Mouse (Mus musculus): ENCODE data around the gene Clasp1.

The Clasp1 gene

DNA sequence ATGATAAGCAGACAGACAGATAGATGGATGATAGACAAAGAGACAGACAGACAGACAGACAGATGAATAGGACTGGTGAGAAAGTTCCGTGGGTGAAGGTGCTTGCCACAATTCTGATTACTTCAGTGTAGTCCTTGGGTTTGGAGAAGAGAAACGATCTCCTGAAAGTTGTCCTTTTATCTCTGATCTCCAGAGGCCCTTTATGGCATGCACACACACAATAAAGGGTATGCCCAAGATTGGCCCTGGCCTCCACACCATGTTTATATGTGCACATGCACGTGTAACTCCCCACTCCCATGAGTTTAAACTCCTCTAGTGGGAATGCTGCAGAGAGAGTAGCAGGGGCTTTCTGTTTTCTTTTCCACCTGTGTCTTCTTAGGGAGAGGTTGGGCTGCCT lies 14.6 kb downstream of the Clasp1 start:
- no peak for DNase-seq

DNA sequence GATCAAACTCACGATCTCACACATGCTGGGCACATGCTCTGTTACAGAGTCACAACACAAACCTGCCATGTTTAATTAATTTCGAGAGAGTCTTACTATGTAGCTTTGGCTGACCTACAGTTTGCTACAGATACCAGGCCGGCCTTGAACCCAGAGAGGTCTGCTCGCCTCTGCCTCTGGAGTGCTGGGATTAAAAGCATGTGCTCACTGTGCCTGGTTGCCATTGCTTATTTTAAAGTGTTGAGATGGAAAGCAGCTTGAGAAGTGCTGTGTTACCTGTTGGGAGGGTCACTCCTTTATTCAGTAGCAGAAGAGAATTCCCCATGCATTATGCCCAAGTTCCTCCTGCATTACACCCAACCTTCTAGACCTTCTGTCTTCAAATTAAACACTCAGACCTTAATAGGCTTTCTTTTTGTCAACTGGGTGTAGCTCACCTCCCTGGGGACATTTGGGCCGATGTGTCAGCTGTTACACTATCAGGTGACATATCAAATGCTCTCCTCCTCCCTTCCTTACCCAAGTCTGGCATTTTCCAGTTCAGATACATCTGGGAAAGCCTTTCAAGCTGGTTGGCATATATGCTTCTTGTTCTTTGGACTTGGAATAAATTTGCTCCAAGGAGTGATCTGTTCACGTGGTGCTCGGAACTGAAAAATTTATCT lies 18.9 kb downstream of the Clasp1 start:
- no peak for DNase-seq

DNA sequence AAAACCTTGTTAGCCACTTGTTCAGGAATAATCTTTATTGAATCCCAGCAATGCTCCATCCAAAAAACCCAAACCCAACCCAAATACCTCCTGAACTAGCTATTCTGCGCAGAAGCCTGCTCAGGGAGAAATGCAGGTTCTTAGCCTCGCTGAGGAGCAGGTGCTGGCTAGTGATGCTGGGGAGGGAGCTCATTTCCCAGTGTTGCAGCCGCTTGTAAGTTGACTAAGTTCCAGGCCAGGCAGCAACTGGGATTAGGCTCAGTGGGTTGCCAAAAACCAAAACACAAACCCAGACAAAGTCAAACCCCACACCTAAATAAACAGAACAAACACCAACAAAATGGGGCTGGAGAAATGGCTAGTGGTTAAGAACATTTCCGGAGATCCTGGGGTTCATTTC lies 20.4 kb downstream of the Clasp1 start:
- DNase-seq = no peak

DNA sequence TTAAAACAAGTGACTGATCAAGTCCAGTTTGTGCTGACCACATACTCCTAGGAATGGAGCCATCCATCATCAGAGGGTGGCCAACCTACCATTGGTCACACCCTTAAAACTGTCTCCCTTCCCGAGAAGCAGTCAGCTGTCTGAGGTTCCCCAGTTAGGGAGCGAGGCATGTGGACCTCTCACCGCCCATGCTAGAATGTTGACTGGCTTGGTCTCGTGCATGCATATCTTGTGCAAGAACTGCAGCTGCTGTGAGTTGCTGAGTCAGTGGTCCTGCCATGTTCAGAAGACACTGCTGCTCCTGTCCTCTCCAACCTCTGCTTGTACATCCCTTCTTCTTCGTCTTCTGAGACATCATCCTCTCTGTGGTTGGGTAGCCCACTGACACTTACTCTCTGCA lies 22.0 kb downstream of the Clasp1 start:
- no peak for DNase-seq

DNA sequence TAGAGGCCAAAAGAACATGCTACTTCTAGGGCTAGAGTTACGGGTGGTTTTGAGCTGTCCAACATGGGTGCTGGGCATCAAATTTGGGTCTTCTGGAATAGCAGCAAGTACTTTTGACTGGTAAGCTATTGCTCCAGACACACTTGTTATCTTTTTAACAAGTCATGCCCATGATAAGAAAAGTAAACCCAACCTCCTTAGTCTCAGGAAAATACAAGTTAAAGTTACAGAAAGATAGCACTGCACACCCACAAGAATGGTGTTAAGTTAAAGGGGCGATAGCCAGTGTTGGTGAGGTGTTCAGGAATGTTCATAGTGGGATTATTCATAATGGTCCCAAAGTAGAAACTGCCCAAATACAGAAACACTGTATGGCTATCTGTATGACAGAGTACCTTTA lies 24.3 kb downstream of the Clasp1 start:
- DNase-seq = no peak

DNA sequence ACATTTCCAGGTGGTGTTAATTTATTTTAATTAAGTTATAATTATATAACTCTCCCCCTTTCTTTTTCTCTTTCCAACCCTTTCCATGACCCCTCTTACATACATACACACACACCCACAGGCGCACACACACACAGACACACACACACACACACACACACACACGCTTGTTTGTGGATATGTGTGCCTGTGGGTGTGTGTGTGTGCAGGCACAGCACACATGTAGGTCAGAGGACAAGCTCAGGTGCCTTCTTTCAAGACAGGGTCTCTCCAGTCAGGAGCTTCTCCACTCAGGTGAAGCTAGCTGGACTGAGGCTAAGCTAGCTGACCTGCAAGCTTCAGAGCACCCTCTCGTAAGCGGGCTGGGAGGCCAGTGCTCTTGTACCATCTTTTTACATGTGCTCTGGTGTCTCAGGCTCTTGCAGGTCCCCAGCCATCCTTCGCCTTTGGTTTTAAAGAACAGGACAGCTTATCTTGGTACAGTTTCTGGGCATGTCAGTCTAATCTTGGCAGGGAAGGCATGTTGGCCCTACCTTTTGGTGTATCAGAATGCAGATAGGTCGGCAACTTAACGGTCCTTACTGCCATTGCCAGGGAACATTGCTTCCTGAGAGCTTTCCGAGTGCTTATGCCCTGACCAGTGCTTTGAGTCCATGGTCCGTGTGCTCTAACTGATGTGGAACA lies 28.3 kb downstream of the Clasp1 start:
- DNase-seq = no peak

DNA sequence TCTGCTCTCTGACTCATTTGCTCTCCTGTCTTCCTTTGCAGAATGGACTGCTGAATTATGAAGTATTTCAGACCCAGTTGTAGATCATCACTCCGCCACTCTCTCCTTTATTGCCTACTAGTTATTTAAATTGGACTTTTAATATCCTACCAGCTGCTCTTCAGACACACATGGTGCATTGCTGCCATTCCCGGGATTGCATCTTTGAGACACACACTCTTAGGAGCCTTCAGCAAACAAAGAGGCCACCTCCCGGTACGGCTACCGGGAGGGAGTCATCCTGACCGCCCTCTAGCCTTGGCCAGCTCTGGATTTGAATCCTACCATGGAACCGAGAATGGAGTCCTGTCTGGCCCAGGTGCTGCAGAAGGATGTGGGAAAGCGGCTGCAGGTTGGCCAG lies 30.5 kb downstream of the Clasp1 start:
- no peak for DNase-seq

DNA sequence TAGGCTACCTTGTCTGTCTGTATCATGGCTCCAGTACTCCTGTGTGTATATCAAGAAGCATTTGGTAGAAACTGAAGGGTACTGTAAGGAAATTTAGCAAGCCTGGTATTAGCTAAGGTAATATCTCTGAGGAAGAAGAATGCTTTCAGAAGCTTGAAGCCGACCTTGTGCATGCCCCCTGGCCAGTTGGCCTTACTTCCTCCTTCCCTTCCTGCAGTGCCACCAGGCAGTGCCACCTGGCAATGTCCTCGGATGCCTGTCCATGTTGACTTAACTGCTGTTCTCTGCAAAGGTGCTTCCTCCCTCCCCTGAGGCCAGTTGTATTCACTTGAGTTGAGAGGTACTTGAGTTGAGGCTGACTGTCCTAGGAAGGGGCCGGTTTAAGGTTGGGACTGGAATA lies 32.3 kb downstream of the Clasp1 start:
- DNase-seq = peak; percentile 15

DNA sequence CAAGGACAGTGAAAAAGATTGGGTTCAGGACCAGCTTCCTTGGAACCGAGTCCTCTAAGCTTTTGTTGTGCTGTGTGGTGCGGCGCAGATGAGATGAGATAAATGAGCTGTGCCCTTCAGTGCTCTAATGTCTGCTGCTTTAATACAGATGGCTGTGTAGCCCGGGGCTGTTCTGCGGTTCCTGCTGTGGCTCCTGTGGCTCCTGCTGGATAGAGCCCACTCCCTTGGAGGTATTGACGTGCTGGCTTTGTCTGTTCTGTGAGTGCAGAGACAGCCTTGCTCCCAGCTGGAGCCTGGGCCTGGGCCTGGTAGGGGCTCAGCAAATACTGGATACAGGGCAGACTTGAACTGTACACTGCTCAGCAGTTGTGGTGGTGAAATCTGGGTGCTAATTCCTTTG lies 34.0 kb downstream of the Clasp1 start:
- no peak for DNase-seq

DNA sequence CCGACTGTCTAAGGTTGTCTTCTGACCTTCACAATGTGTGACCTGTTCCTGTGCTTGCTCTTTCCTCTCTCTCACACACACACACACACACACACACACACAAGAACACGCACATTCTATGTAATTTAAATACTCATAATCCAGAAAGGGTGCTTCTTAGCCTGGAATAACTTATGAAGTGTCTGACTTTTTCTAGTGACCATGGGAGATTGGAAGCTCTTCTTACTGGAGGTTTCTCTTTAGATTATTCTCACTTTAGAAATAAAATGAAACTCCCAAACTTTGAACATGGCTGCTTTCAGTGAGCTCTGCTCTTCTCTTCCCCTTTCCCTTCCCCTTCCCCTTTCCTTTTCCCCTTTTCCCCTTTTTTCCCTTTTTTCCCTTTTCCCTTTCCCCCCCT lies 37.1 kb downstream of the Clasp1 start:
- DNase-seq = no peak

DNA sequence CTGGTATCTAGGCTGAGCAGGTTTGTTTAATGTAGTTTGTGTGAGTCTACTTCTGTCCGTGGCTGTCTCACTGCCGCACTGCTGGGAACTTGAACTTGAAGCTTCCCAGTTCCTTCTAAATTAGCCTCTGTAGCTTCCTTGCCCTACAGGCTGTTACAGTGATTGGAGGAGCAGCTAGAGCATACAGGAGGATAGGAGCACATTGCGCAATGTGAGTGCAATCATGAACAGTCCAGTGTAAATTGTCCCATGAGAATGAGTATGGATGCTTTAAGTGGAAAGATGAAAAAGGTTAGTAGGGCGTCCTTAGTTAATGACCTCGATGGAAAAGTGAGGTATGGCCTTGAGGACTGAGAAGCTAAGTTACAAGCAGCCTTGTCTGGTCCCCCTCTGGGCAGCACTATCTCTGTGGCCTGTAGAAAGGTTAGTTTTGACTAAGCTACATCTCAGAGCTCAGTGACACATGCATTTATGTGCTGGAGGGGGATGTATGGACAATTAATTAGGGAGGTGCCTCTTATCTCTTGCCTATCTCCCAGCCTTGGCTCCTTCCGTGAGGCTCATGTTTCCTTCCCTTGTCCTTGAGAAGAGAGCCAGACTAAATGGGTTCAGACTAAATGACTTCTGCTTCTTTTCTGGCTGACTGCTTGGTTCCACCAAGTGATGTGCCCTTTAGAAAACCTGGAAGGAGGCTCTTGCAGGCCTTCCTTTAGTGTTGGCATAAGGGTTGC lies 39.7 kb downstream of the Clasp1 start:
- no peak for DNase-seq

DNA sequence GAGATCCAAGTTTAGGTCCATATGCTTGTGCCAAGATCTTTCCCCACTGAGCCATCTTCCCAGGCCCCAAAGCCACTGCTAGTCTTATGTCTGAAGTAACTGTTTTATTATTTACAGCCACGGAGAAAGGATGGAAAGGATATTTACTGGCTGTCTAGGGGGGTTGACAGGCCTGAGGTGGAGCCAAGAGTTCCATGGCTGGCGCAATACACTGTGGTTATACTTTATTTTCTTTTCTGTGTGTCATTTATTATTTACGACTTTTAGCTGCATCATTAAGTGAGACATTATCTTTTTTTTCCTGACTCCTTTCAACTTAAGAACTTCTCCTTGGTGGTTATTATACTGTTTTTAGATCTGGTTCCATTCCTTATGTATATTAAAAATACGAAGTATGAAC lies 42.7 kb downstream of the Clasp1 start:
- DNase-seq = no peak

DNA sequence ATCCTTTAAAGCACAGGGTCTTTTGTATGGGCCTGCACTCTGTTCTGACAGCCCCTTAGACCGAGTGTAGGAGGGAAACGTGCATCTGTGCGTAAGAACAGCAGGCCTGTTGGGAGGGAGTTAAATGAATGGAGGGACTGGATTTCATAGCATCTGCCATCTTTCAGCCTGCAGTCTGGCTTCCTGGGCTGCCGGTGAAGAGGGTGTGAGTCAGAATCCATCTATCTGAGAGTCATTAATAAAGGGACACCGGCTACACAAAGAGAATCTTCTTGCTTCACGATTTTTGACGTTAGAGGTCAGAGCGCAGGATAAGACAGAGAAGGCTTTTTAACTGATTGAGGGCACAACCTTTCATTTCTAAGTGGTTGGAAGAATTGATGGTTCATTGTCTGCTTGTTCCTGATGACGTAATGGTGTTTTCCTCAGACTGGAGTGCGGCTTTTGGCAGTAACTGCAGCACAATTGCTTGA lies 46.2 kb downstream of the Clasp1 start:
- DNase-seq = no peak

DNA sequence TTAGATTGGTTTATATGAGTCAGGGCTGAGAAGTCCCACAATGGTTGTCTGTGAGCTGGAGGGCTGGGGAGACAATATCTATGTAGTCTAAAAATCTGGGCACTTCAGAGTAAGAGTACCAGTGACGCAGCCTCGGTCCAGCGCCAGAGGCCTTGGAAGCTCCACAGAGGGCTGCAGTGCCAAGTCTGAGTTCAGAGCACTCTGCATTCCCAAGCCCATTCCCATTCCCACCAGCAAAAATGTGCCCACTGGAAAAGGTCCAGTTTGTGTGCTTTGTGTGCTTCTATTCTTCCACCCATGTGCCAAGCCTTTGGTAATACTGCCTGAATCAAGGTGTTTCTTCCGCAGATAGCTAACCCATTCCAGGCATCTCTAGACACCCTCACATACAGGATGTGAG lies 49.0 kb downstream of the Clasp1 start:
- peak; percentile 20 for DNase-seq

DNA sequence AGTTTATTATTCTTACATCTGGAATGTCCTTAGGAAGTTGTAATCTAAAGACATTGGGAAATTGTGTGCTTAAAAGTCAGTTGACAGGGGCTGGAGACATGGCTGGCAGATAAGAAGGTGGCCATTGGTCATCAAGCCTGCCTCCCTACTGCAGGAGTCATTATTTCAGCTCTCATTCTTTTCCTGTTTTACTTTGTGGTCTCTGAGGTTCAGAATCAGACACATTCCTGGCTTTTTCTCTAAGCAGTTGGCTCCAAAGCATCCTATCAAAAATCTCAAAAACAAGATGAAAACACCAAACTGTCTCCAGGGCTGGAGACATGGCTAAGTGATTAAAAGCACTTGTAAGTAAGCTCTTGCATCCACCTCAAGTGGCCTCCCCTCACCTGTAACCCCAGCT lies 49.5 kb downstream of the Clasp1 start:
- no peak for DNase-seq

DNA sequence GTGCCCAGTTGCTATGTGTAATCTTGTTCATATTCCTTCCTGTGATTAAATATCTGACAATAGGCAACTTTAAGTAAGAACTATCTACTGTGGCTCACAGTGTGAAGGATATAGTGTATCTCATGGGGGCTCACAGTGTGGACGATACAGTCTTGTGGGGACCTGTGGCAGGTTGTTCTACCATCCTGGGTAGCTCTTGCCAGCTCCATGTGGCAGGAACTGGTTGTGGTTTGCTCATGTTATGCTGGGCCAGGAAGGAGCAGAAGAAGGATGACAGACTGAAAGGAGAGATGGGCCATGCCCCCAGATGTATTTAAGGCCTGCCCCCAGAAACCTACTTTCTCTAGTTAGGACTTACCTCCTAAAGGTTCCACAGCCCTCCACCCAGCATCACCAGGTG lies 51.7 kb downstream of the Clasp1 start:
- no peak for DNase-seq

DNA sequence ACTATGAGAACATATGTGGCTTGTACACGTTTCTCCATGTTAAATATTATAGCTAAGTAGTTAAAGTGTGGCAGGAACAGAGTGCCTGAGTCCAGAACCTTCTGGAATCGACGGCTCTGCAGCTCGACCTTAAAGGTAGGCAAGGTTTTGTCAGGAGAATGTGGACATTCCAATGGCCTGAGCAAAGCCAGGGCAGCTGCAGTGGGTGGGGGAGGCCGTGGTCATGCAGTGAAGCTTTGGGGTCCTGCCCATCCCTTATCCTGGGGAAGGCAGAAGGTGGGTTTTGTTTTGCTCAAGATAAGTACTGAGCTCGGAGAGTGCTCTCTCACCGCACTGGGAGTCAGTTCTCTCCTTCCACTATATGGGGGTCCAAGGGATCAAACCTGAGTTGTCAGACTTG lies 55.6 kb downstream of the Clasp1 start:
- DNase-seq = no peak

DNA sequence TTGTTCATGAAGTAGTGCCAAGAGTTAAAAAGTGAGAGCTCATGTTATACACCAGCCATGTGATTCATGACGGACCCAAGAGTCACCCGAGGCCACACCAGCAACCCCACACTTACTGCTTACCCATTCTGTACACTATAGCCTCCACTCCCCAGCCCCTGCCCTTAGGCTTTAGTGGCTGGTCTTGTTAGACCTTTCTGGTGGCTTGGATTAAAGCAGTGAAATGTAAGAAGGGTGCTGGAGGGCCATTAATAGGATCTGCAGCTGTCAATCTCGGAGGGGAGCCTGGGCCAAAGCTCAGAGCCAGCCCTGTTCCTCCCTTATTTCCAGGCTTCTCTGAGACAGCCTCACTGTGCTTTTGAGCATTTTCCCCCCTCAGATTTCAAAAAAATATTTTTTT lies 56.1 kb downstream of the Clasp1 start:
- DNase-seq = no peak

DNA sequence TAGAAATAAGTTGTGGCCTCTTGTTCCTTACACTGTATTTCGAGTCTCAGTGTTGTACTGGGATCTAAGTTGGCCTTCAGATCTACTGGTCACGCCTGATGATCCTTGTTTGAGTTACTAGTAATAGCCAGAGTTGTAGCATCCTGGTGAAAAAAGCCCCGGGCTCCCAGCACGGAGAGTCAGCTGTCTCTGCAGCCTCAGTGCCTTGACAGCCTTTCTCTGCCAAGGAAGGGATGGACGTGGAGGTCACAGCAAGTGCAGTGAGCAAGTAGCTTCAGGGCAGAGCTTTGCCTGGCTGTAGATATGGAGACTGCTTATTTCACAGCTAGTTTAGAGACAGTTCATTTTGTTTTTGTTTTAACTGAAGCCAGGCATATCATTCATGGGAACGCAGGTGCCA lies 56.6 kb downstream of the Clasp1 start:
- no peak for DNase-seq

DNA sequence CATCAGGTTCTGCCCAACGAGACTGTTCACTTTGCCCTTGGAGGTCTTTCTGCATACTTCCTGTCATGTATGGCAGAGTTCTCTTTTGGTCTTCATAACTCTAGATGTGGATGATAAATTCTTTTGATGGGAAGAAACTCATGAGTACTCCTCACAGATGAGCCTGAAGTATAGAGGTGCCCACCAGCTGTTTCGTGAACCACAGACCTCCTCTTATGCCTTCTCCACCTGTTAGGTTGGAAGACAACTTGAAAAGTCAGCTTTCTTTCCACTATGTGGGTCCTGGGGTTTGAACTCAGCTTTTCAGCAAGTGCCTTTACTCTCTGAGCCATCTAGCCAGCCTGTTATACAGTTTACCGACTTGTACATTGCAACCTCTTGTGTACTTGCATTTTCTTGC lies 57.1 kb downstream of the Clasp1 start:
- no peak for DNase-seq

DNA sequence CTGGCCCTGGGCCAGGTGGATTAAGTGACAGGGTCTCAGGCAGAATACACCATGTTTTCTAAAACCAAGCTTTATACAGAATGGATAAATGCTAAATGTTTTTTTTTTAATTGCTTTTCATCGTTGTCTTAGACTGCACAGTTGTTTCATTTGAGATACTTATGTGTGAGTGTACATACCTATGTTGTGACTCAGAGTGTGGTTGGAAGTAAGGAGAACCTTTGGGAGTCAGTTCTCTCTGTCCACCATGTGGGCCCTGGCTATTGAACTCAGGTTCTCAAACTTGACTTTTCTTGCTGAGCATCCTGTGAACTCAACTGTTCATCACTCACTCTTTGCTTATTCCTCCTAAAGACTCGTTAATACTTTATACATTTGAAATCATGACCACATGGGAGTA lies 58.3 kb downstream of the Clasp1 start:
- DNase-seq = no peak

DNA sequence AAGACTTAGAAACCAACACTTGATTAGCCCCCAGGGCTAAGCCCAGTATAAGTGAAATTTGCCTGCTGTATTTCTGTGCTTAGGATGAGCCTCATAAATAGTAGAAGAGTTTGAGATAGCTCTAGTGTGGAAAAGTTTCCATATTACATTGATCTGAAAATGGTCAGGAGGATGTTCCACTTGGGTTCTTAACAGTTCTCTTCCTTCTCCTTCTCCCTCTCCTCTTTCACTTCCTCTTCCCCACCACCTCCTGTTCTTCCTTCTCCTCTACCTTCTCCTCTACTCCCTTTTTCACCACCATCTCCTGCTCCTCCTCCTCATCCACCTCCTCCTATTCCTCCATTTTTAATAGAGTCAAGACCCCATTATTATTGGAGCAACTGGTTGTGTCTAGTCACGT lies 59.4 kb downstream of the Clasp1 start:
- DNase-seq = no peak

DNA sequence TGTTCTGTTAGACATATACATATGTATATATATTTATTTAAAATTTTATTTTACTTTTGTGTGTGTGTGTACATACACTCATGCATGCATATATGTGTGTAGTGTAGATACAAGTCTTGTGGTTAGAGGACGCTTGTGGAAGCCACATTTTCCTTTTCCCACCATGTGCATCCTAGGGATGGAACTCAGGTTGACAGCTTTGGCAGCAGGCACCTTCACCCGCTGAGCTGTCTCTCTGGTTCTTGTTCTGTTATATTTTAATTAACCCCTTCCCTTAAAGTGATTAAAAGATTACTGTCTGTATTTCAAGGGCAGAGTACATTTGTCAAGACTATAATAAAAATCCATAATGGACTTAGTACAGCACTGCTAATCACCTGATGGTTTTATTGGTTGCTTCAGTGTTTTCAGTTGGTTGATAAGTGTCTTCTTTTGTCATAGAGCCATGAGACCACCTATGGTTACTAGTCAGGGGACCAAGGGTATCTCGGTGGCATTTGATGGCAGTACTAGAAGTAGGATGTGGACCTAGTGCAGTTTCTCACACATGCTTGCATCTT lies 62.1 kb downstream of the Clasp1 start:
- DNase-seq = no peak

DNA sequence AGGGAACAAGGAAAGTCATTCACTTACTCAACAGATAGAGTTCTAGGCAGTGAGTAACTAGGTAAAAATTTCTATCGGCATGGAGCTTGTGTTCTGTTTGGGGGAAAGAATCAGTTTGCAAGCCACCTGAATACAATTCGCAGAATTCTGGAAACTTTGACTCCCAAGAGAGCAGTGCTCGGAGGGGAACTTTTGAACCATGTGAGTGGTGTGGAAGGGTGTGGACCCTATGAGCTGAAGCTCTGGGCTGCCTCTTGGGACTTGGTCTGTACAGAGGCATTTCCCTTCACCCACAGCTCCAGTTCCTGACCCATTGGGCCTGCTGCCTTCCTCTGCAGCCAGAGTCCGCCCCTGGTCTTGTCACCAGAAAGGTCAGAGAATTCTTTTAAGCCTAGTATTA lies 64.7 kb downstream of the Clasp1 start:
- DNase-seq = no peak

Data from lung, postnatal 14 days (tissue).